Mouse (Mus musculus) midbrain, embryonic 11.5 days (tissue): ENCODE measurements around the gene Gpr176. TPM values are rescaled to one million over a fixed set of nuclear protein-coding genes. Genes with fewer than 3 reads are reported as not detected.
A peak's percentile ranks its signal among the peaks of the same experiment; 100 is the strongest.

Source experiments
- ATAC-seq: fragments of 200-750 bp; cut with Nextera tagmentation; 2 replicates; pipeline ENCODE4 v1.8.0; 2017; ENCODE audit warnings: moderate TSS enrichment, moderate library complexity; ENCODE audit not compliant: low FRiP score
- DNase-seq: peaks from one replicate; pipeline ENCODE4 v3.0.0; 2015; ENCODE audit warnings: low spot score; ENCODE audit errors: missing footprints
- H3K27ac ChIP-seq: fragments of 300-500 bp; sonication (generic); 2 replicates; pipeline ENCODE4 v1.5.1; 2014; ENCODE audit warnings: low read depth, low read length
- H3K27me3 ChIP-seq: fragments of 300-500 bp; sonication (generic); 2 replicates; pipeline ENCODE4 v1.6.1; 2014; ENCODE audit warnings: mild to moderate bottlenecking, low read length, moderate library complexity, mixed read lengths; ENCODE audit not compliant: control insufficient read depth, insufficient read depth
- H3K36me3 ChIP-seq: fragments of 300-500 bp; sonication (generic); 2 replicates; pipeline ENCODE4 v1.6.1; 2014; ENCODE audit warnings: mild to moderate bottlenecking, low read length, moderate library complexity, mixed read lengths; ENCODE audit not compliant: control insufficient read depth, insufficient read depth
- H3K4me1 ChIP-seq: fragments of 300-500 bp; sonication (generic); 2 replicates; pipeline ENCODE4 v1.6.1; 2014; ENCODE audit warnings: low read length; ENCODE audit not compliant: control insufficient read depth, insufficient read depth
- H3K4me2 ChIP-seq: fragments of 300-500 bp; sonication (generic); 2 replicates; pipeline ENCODE4 v1.6.1; 2014; ENCODE audit warnings: mild to moderate bottlenecking, moderate library complexity
- H3K4me3 ChIP-seq: fragments of 300-500 bp; sonication (generic); 2 replicates; pipeline ENCODE4 v1.5.1; 2014; ENCODE audit warnings: low read depth, low read length
- H3K9ac ChIP-seq: fragments of 300-500 bp; sonication (generic); 2 replicates; pipeline ENCODE4 v1.6.1; 2014; ENCODE audit warnings: low read length
- H3K9me3 ChIP-seq: fragments of 300-500 bp; sonication (generic); 2 replicates; pipeline ENCODE4 v1.6.1; 2016; ENCODE audit warnings: low read length; ENCODE audit not compliant: control insufficient read depth
- WGBS: fragments of 180-500 bp; shearing (Covaris S2); extraction: QIAGEN DNeasy Blood & Tissue Kit; methylation state at CpG from one replicate; pipeline ENCODE4 v1.1.7; 2014; 5-methylcytosine and 5-hydroxymethylcytosine counted together
- polyA plus RNA-seq: library from polyadenylated mRNA; unstranded; fragments of >200 nt; fragmentation: Nextera tagmentation; extraction: Ambion mirVana; gene quantifications from 2 replicates; pipeline ENCODE4 v1.2.1, GENCODE M21; 2014

Gpr176 gene
- polyA plus RNA-seq, 1 experiment from 2014 or later: 0.25 TPM

- Histone ChIP-seq H3K4me3 (no peak overlapping the region), H3K9me3 (no peaks in the 10 kb centered on the region), H3K4me1 (no peaks in the 10 kb centered on the region), H3K36me3 (no peaks in the 10 kb centered on the region; the same call in 1 of the 2 replicates), H3K9ac (no peak overlapping the region), H3K4me2 (no peak overlapping the region), H3K27me3 (no peaks in the 10 kb centered on the region), H3K27ac (no peak overlapping the region)
- 89% methylated on average over 5 of the region's 5 CpGs for WGBS
- no peak for ATAC-seq
- DNase-seq: no peak
Measured at GRCm38 (mm10) chr2:118404336-118404735, 31.1 kb upstream of the Gpr176 start.

GRCm38 (mm10) chr2:118401834-118402727 lies 28.9 kb upstream of the Gpr176 start:
- DNase-seq (no peak), ATAC-seq (no peak)
- no peaks in the 10 kb centered on the region for H3K9me3 ChIP-seq
- no peak overlapping the region for H3K4me3 ChIP-seq
- no peaks in the 10 kb centered on the region for H3K27me3 ChIP-seq
- no peak overlapping the region for H3K9ac ChIP-seq
- 77% methylated on average over 5 of the region's 5 CpGs for WGBS
- H3K36me3 ChIP-seq: no peaks in the 10 kb centered on the region; the same call in 1 of the 2 replicates
- no peak overlapping the region for H3K27ac ChIP-seq
- no peak overlapping the region for H3K4me2 ChIP-seq
- no peaks in the 10 kb centered on the region for H3K4me1 ChIP-seq

- Histone ChIP-seq H3K27me3 (no peaks in the 10 kb centered on the region), H3K4me2 (no peak overlapping the region), H3K4me3 (no peak overlapping the region), H3K9me3 (no peaks in the 10 kb centered on the region), H3K27ac (no peak overlapping the region), H3K36me3 (no peaks in the 10 kb centered on the region; the same call in 1 of the 2 replicates), H3K4me1 (no peaks in the 10 kb centered on the region), H3K9ac (no peak overlapping the region)
- DNase-seq: no peak
- 91% methylated on average over 5 of the region's 5 CpGs for WGBS
- ATAC-seq: no peak
Measured at GRCm38 (mm10) chr2:118399751-118400150, 26.5 kb upstream of the Gpr176 start.

GRCm38 (mm10) chr2:118391201-118391600 lies 18.0 kb upstream of the Gpr176 start:
- H3K9ac ChIP-seq: no peak overlapping the region
- H3K4me1 ChIP-seq: peaks cover 5% of the 10 kb centered on the region
- H3K27me3 ChIP-seq: no peaks in the 10 kb centered on the region
- no peak overlapping the region for H3K4me2 ChIP-seq
- H3K36me3 ChIP-seq: no peaks in the 10 kb centered on the region
- H3K4me3 ChIP-seq: no peak overlapping the region
- DNase-seq (peak; percentile 19), ATAC-seq (no peak)
- H3K27ac ChIP-seq: no peak overlapping the region
- WGBS: 71% methylated on average over 5 of the region's 5 CpGs
- no peaks in the 10 kb centered on the region for H3K9me3 ChIP-seq

- Histone ChIP-seq H3K9me3 (no peaks in the 10 kb centered on the region), H3K27me3 (no peaks in the 10 kb centered on the region), H3K9ac (no peak overlapping the region), H3K4me2 (no peak overlapping the region), H3K36me3 (no peaks in the 10 kb centered on the region), H3K4me3 (no peak overlapping the region), H3K27ac (no peak overlapping the region), H3K4me1 (peaks cover 5% of the 10 kb centered on the region)
- peak; percentile 84 for DNase-seq
- no peak for ATAC-seq
- WGBS: 92% methylated on average over 5 of the region's 5 CpGs
Measured at GRCm38 (mm10) chr2:118390072-118390471, 16.9 kb upstream of the Gpr176 start.

- 72% methylated on average over 3 of the region's 3 CpGs for WGBS
- ATAC-seq (no peak), DNase-seq (peak; percentile 75)
- no peak overlapping the region for H3K27ac ChIP-seq
- H3K4me1 ChIP-seq: peaks cover 5% of the 10 kb centered on the region
- H3K36me3 ChIP-seq: no peaks in the 10 kb centered on the region
- no peak overlapping the region; the same call in 1 of the 2 replicates for H3K9ac ChIP-seq
- H3K27me3 ChIP-seq: no peaks in the 10 kb centered on the region
- H3K9me3 ChIP-seq: no peaks in the 10 kb centered on the region
- peak overlapping the region; percentile 74; the same call in 1 of the 2 replicates for H3K4me2 ChIP-seq
- no peak overlapping the region; the same call in 1 of the 2 replicates for H3K4me3 ChIP-seq
Measured at GRCm38 (mm10) chr2:118389569-118389968, 16.4 kb upstream of the Gpr176 start.

GRCm38 (mm10) chr2:118388341-118389335 lies 15.4 kb upstream of the Gpr176 start, which contains the start of gene Eif2ak4:
Gene Eif2ak4 (plus strand): TSS chr2:118388618.
- WGBS: under 1% methylated on average over 61 of the region's 61 CpGs
- DNase-seq (peak; percentile 99), ATAC-seq (peak; percentile 98)
- H3K27ac ChIP-seq: peak within 1 kb of the TSS; percentile 67
- H3K4me2 ChIP-seq: peak within 1 kb of the TSS; percentile 74
- peak within 1 kb of the TSS; percentile 69 for H3K4me3 ChIP-seq
- H3K27me3 ChIP-seq: no peaks in the 10 kb centered on the region
- peaks cover 5% of the 10 kb centered on the region for H3K4me1 ChIP-seq
- H3K36me3 ChIP-seq: no peaks in the 10 kb centered on the region
- no peaks in the 10 kb centered on the region for H3K9me3 ChIP-seq
- H3K9ac ChIP-seq: peak within 1 kb of the TSS; percentile 83

- no peak for DNase-seq
Measured at GRCm38 (mm10) chr2:118383387-118383786, 10.2 kb upstream of the Gpr176 start.

More at GRCm38 (mm10) chr2:118383387-118383786, 10.2 kb upstream of the Gpr176 start:
- H3K4me1 ChIP-seq: no peaks in the 10 kb centered on the region
- no peak overlapping the region for H3K27ac ChIP-seq
- H3K4me3 ChIP-seq: no peak overlapping the region
- WGBS: 75% methylated on average over 5 of the region's 5 CpGs
- no peak overlapping the region for H3K9ac ChIP-seq
- no peaks in the 10 kb centered on the region for H3K27me3 ChIP-seq
- no peak overlapping the region for H3K4me2 ChIP-seq
- no peaks in the 10 kb centered on the region for H3K36me3 ChIP-seq
- H3K9me3 ChIP-seq: no peaks in the 10 kb centered on the region
- no peak for ATAC-seq
